Mouse (Mus musculus) liver, postnatal 0 days (tissue): Measurements from ENCODE around the gene Rufy2.

Source experiments
- CTCF ChIP-seq: sonication (generic); IDR thresholded peaks from 2 replicates; pipeline ENCODE4 v1.5.1; 2016; ENCODE audit warnings: antibody characterized with exemption, low read depth
- EP300 ChIP-seq: IDR thresholded peaks from 2 replicates; pipeline ENCODE4 v1.6.1; 2016; ENCODE audit warnings: antibody characterized with exemption, low read depth, mild to moderate bottlenecking

DNA sequence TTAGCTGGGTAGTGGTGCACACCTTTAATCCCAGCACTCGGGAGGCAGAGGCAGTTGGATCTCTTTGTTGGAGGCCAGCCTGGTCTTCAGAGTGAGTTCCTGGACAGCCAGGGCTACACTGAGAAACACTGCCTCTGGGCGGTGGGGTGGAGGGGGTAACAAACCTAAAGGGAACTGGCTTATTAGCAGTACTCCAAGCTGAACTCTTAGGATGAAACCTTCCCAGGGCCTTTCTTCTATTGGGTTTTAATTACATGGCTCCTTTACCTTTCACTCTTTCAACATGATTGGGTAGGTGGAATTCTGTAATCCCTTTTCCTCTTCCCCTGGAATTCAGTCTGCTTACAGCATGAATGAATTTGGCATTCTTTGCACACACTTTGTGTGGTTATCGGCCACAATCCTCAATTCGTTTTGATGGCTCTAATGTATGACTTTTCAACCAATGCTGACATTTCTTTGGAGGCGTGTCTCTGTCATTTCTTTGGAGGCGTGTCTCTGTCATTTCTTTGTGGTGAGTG, 45.5 kb downstream of the Rufy2 start:
- no peak for TF ChIP-seq CTCF
- TF ChIP-seq EP300 = no peak
